ENCODE assay signal across 22 mouse cellular contexts in genomic region chr9:91085923-91086322, GRCm38 (mm10).
A peak's percentile ranks its signal among the peaks of the same experiment; 100 is the strongest.
DNase-seq lines count a peak whose midpoint lies in the region; ATAC-seq lines count a peak whose summit lies in the region.
"Had no signal": no experiment of that assay in that cellular context is flagged by ENCODE, and none has a peak within 500 bp of the region (broad histone marks: within the 10 kb centered on the region; RNA-seq: fewer than 3 reads in every experiment).

No protein-coding gene starts in this region.

- H3K9ac ChIP-seq in heart, embryonic 12.5 days = no peak overlapping the region
- no peak overlapping the region for H3K9ac ChIP-seq in midbrain, embryonic 14.5 days (replicated peaks; ENCODE audit: low read length)
- no peak overlapping the region for H3K9ac ChIP-seq in midbrain, embryonic 15.5 days
- H3K9ac ChIP-seq: hindbrain, embryonic 12.5 days; hindbrain, embryonic 15.5 days had no signal

- no peak overlapping the region for H3K27ac ChIP-seq in heart, embryonic 12.5 days (ENCODE audit: poor library complexity, severe bottlenecking)
- H3K27ac ChIP-seq in midbrain, embryonic 14.5 days (replicated peaks; ENCODE audit: low read depth, low read length) = no peak overlapping the region
- no peak overlapping the region for H3K27ac ChIP-seq in midbrain, embryonic 15.5 days
- H3K27ac ChIP-seq: forebrain, embryonic 10.5 days; hindbrain, embryonic 12.5 days; hindbrain, embryonic 15.5 days had no signal

- no peak for ATAC-seq in heart, embryonic 12.5 days (ENCODE audit: insufficient number of reproducible peaks, low FRiP score)
- peak; percentile 31; the same call in 1 of the 2 replicates for ATAC-seq in midbrain, embryonic 14.5 days (ENCODE audit: low FRiP score, low TSS enrichment)
- ATAC-seq in midbrain, embryonic 15.5 days (replicated peaks) = no peak
- ATAC-seq: forebrain, embryonic 14.5 days; intestine, postnatal 0 days; Patski had no signal

- H3K4me2 ChIP-seq in heart, embryonic 12.5 days = no peak overlapping the region
- H3K4me2 ChIP-seq in midbrain, embryonic 14.5 days (ENCODE audit: low read length) = no peak overlapping the region
- no peak overlapping the region for H3K4me2 ChIP-seq in midbrain, embryonic 15.5 days
- H3K4me2 ChIP-seq: hindbrain, embryonic 12.5 days; hindbrain, embryonic 15.5 days had no signal

- no peaks in the 10 kb centered on the region for H3K27me3 ChIP-seq in heart, embryonic 12.5 days (replicated peaks)
- H3K27me3 ChIP-seq in midbrain, embryonic 14.5 days (ENCODE audit: control insufficient read depth, insufficient read depth, low read length) = no peaks in the 10 kb centered on the region
- H3K27me3 ChIP-seq in midbrain, embryonic 15.5 days (replicated peaks) = no peaks in the 10 kb centered on the region
- H3K27me3 ChIP-seq: CH12.LX; hindbrain, embryonic 12.5 days; hindbrain, embryonic 15.5 days; Patski had no signal

- H3K36me3 ChIP-seq in heart, embryonic 12.5 days = no peaks in the 10 kb centered on the region
- no peaks in the 10 kb centered on the region for H3K36me3 ChIP-seq in midbrain, embryonic 14.5 days (ENCODE audit: control insufficient read depth, insufficient read depth, low read length)
- H3K36me3 ChIP-seq in midbrain, embryonic 15.5 days (replicated peaks) = no peaks in the 10 kb centered on the region
- H3K36me3 ChIP-seq: forebrain, embryonic 10.5 days; G1E; hindbrain, embryonic 12.5 days; hindbrain, embryonic 15.5 days had no signal

- peak; percentile 96 for DNase-seq in heart, adult 11 months
- no peak for DNase-seq in heart, postnatal 4 days
- DNase-seq in heart, adult 8-10 months (ENCODE audit: low spot score) = peak; percentile 52
- no peak for DNase-seq in midbrain, embryonic 14.5 days
- DNase-seq: adrenal gland, postnatal 10 days; adrenal gland, postnatal 36 days; B cell, adult 2 months; cerebellum, adult 18-20 months; cerebellum, adult 9-10 months; cerebellum, postnatal 14 days; gastrocnemius, postnatal 36 days; kidney, adult 2 months had no signal

- no peaks in the 10 kb centered on the region for H3K4me1 ChIP-seq in heart, embryonic 12.5 days (replicated peaks)
- H3K4me1 ChIP-seq in midbrain, embryonic 14.5 days (ENCODE audit: control insufficient read depth, insufficient read depth, low read length) = no peaks in the 10 kb centered on the region
- H3K4me1 ChIP-seq in midbrain, embryonic 15.5 days = no peaks in the 10 kb centered on the region
- H3K4me1 ChIP-seq: forebrain, embryonic 10.5 days; hindbrain, embryonic 12.5 days; hindbrain, embryonic 15.5 days had no signal

- WGBS in heart, embryonic 12.5 days = 74% methylated on average over 3 of the region's 3 CpGs
- 88% methylated on average over 3 of the region's 3 CpGs for WGBS in midbrain, embryonic 14.5 days
- 92% methylated on average over 3 of the region's 3 CpGs for WGBS in midbrain, embryonic 15.5 days

- no peak overlapping the region for H3K4me3 ChIP-seq in heart, embryonic 12.5 days
- no peak overlapping the region for H3K4me3 ChIP-seq in midbrain, embryonic 14.5 days (replicated peaks; ENCODE audit: low read depth, low read length)
- no peak overlapping the region for H3K4me3 ChIP-seq in midbrain, embryonic 15.5 days
- H3K4me3 ChIP-seq: forebrain, embryonic 10.5 days; hindbrain, embryonic 12.5 days; hindbrain, embryonic 15.5 days had no signal

- 0 out of 2 replicates have a peak, but pooled peaks cover 3% of the 10 kb centered on the region for H3K9me3 ChIP-seq in heart, embryonic 12.5 days (replicated peaks)
- H3K9me3 ChIP-seq in midbrain, embryonic 14.5 days (ENCODE audit: control insufficient read depth, low read length) = no peaks in the 10 kb centered on the region
- no peaks in the 10 kb centered on the region for H3K9me3 ChIP-seq in midbrain, embryonic 15.5 days
- H3K9me3 ChIP-seq: forebrain, embryonic 10.5 days; hindbrain, embryonic 12.5 days; hindbrain, embryonic 15.5 days had no signal

Comparison
In these comparisons a context has a peak if more than half of its experiments do, and no peak if none do; other contexts are left out.
1. DNase-seq: peak in heart, adult 11 months (single experiment) and heart, adult 8-10 months (single experiment); none in heart, postnatal 4 days (single experiment) and midbrain, embryonic 14.5 days (single experiment).